Mouse (Mus musculus) brain, embryonic 14.5 days (tissue): ENCODE results near the gene Zfp39. TPM values are rescaled to one million over a fixed set of nuclear protein-coding genes. Genes with fewer than 3 reads are reported as not detected.
"Not testable (repeated sequence)": the region's sequence is repeated elsewhere in the genome, so short reads cannot be mapped to it uniquely, and the experiment has no call there.

Source experiments
- DNase-seq: peaks from one replicate; pipeline ENCODE4 v3.0.0-alpha.2; 2011; ENCODE audit warnings: low read depth
- CTCF ChIP-seq: fragments of 200-500 bp; IDR thresholded peaks from 2 replicates; pipeline ENCODE4 v1.5.1; 2012; ENCODE audit warnings: inconsistent platforms, mild to moderate bottlenecking, moderate library complexity, borderline replicate concordance; ENCODE audit not compliant: insufficient read depth, insufficient read length; ENCODE audit errors: extremely low read depth
- POLR2A ChIP-seq: fragments of 200-500 bp; IDR thresholded peaks from 2 replicates; pipeline ENCODE4 v1.6.1; 2012; ENCODE audit warnings: mild to moderate bottlenecking, inconsistent platforms, borderline replicate concordance; ENCODE audit not compliant: poor library complexity, insufficient read depth, insufficient read length, severe bottlenecking; ENCODE audit errors: extremely low read depth
- polyA plus RNA-seq: library from polyadenylated mRNA; depleted of rRNA; stranded (reverse); fragments of >200 nt; gene quantifications from 2 replicates; pipeline ENCODE4 v1.2.3, GENCODE M21; 2012; rRNA removed

Gene Zfp39
- polyA plus RNA-seq, 1 experiment: 6.0 TPM

GRCm38 (mm10) chr11:58870961-58871360 is 33.1 kb downstream of the Zfp39 start:
- TF ChIP-seq CTCF: no peak
- no peak for TF ChIP-seq POLR2A
- no peak for DNase-seq

- DNase-seq: no peak
- TF ChIP-seq POLR2A: no peak
- TF ChIP-seq CTCF: no peak
Observed at GRCm38 (mm10) chr11:58867954-58868330, 36.1 kb downstream of the Zfp39 start.

GRCm38 (mm10) chr11:58867039-58867953 is 36.7 kb downstream of the Zfp39 start, which contains the start of gene 2810021J22Rik:
Gene 2810021J22Rik (plus strand): TSS chr11:58867216.
- DNase-seq: peak; percentile 92
- TF ChIP-seq POLR2A (0 out of 2 replicates have a peak, but pooled peaks have one; percentile 9), CTCF (no peak)

GRCm38 (mm10) chr11:58860744-58861143 is 43.3 kb downstream of the Zfp39 start:
- TF ChIP-seq POLR2A (no peak), CTCF (no peak)
- DNase-seq: no peak

- DNase-seq: no peak
- TF ChIP-seq CTCF (no peak), POLR2A (no peak)
Observed at GRCm38 (mm10) chr11:58849731-58850130, 54.3 kb downstream of the Zfp39 start.

GRCm38 (mm10) chr11:58847636-58848035 is 56.4 kb downstream of the Zfp39 start:
- DNase-seq: no peak
- TF ChIP-seq CTCF: no peak
- TF ChIP-seq POLR2A: no peak

GRCm38 (mm10) chr11:58846919-58847461 is 57.0 kb downstream of the Zfp39 start, which contains the start of gene Gm12258:
Gene Gm12258 (plus strand): TSS chr11:58847158.
- peak; percentile 99 for DNase-seq
- TF ChIP-seq POLR2A: peak; percentile 31; the same call in 1 of the 2 replicates
- no peak for TF ChIP-seq CTCF

- not testable (repeated sequence) for DNase-seq
Observed at GRCm38 (mm10) chr11:58838951-58839350, 65.1 kb downstream of the Zfp39 start, which contains the start of gene Olfr311. Gene Olfr311 (plus strand): TSS chr11:58839251.

Other genes with a start within 250 kb of the Zfp39 start
- gene Olfr322, start 245.4 kb downstream of the Zfp39 start, polyA plus RNA-seq: not detected in 2 replicates
- gene Olfr320, start 223.1 kb downstream of the Zfp39 start, polyA plus RNA-seq: not detected in 2 replicates
- 0.10 TPM in 1 of 2 replicates, not detected in the other for gene Olfr319, start 205.1 kb downstream of the Zfp39 start, polyA plus RNA-seq
- not detected in 2 replicates for gene Olfr318, start 180.2 kb downstream of the Zfp39 start, polyA plus RNA-seq
- gene Olfr317, start 165.0 kb downstream of the Zfp39 start, polyA plus RNA-seq: 0.20 and 0.27 TPM in 2 replicates
- gene Olfr316, start 151.5 kb downstream of the Zfp39 start, polyA plus RNA-seq: not detected in 2 replicates
- not detected in 2 replicates for gene Olfr315, start 131.0 kb downstream of the Zfp39 start, polyA plus RNA-seq
- not detected in 2 replicates for gene Olfr314, start 121.3 kb downstream of the Zfp39 start, polyA plus RNA-seq
- gene Fam183b, start 102.3 kb downstream of the Zfp39 start, polyA plus RNA-seq: 1.1 and 2.4 TPM in 2 replicates
- gene Olfr313, start 89.2 kb downstream of the Zfp39 start, polyA plus RNA-seq: not detected in 2 replicates
- gene Olfr312, start 75.0 kb downstream of the Zfp39 start, polyA plus RNA-seq: not detected in 2 replicates
- gene Olfr311, start 65.0 kb downstream of the Zfp39 start, polyA plus RNA-seq: 0.06 TPM in 1 of 2 replicates, not detected in the other
- gene Gm12258, start 57.1 kb downstream of the Zfp39 start, polyA plus RNA-seq: 22.2 and 28.2 TPM in 2 replicates
- 8.7 and 10.0 TPM in 2 replicates for gene 2810021J22Rik, start 37.0 kb downstream of the Zfp39 start, polyA plus RNA-seq
- 0.01 and 0.04 TPM in 2 replicates for gene Btnl10, start 13.7 kb upstream of the Zfp39 start, polyA plus RNA-seq
- gene Rnf187, start 34.7 kb upstream of the Zfp39 start, polyA plus RNA-seq: 664 and 715 TPM in 2 replicates
- gene Hist3h2ba, start 44.7 kb upstream of the Zfp39 start, polyA plus RNA-seq: 726 and 1,077 TPM in 2 replicates
- gene Hist3h2a, start 50.5 kb upstream of the Zfp39 start, polyA plus RNA-seq: 120 and 164 TPM in 2 replicates
- 2.1 and 2.2 TPM in 2 replicates for gene Trim17, start 50.5 kb upstream of the Zfp39 start, polyA plus RNA-seq
- gene Trim11, start 73.9 kb upstream of the Zfp39 start, polyA plus RNA-seq: 25.8 and 30.6 TPM in 2 replicates
- gene Obscn, start 232.2 kb upstream of the Zfp39 start, polyA plus RNA-seq: 0.77 and 1.4 TPM in 2 replicates